Mouse (Mus musculus) monocyte, adult 5-6 weeks (primary cell): Measurements from ENCODE around the gene Avpr1b. TPM values are rescaled to one million over a fixed set of nuclear protein-coding genes. Genes with fewer than 3 reads are reported as not detected.

Experiments used
- ATAC-seq: fragments of 153-309, 156-312 bp; replicated peaks from 2 replicates; pipeline ENCODE4 v1.8.0; 2017; ENCODE audit warnings: mild to moderate bottlenecking; ENCODE audit not compliant: low TSS enrichment, insufficient number of reproducible peaks, severe bottlenecking, poor library complexity, low FRiP score
- total RNA-seq: library from RNA; stranded (forward); fragments of 200-1000, 200-491, 200-594 nt; gene quantifications from 3 replicates; pipeline ENCODE4 v1.2.3, GENCODE M21; 2017

Avpr1b gene
- total RNA-seq, 1 experiment from 2014 or later, result not detected

DNA sequence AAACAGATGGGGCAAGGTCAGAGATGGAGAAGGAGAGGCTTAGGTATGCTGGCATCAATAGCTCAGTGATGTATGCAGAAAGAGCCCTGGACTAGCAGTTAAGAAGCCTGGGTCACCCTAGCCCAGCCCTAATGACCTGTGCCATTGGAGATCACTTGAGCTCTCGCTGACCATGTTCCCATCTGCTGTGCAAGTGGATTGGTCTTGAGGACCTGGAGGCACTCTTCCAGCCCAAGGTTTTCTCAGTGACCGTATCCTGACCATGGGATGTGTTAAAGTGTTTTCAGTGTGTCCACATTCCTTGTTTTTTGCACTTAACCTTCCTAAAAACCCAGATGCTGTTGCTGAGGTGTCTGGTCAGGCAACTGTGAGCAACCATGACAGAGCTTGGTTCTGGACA, 61.2 kb downstream of the Avpr1b start:
- ATAC-seq, result no peak

- ATAC-seq, result no peak
Measured at GRCm38 (mm10) chr1:131660716-131661472, 61.9 kb downstream of the Avpr1b start.

Other genes with a start within 250 kb of the Avpr1b start
- 13.8 to 37.1 TPM (median 27.7 TPM) in 3 replicates for gene Srgap2, start 71.9 kb upstream of the Avpr1b start, total RNA-seq
- 0.48 to 0.87 TPM (median 0.75 TPM) in 3 replicates for gene Fam72a, start 71.3 kb upstream of the Avpr1b start, total RNA-seq
- 11.9 to 16.7 TPM (median 13.9 TPM) in 3 replicates for gene Ctse, start 39.1 kb downstream of the Avpr1b start, total RNA-seq
- 1.4 to 3.7 TPM (median 2.3 TPM) in 3 replicates for gene Rab7b, start 89.5 kb downstream of the Avpr1b start, total RNA-seq
- not detected in 3 replicates for gene Slc26a9, start 144.8 kb downstream of the Avpr1b start, total RNA-seq
- not detected in 3 replicates for gene Pm20d1, start 198.1 kb downstream of the Avpr1b start, total RNA-seq
- gene Slc41a1, start 228.3 kb downstream of the Avpr1b start, total RNA-seq, result 8.2 to 13.5 TPM (median 11.8 TPM) in 3 replicates